Mouse (Mus musculus): Measurements from ENCODE around the gene A630001G21Rik. TPM values are rescaled to one million over a fixed set of nuclear protein-coding genes. Genes with fewer than 3 reads are reported as not detected.

A630001G21Rik gene
- total RNA-seq, 1 experiment: 0.76 TPM

DNA sequence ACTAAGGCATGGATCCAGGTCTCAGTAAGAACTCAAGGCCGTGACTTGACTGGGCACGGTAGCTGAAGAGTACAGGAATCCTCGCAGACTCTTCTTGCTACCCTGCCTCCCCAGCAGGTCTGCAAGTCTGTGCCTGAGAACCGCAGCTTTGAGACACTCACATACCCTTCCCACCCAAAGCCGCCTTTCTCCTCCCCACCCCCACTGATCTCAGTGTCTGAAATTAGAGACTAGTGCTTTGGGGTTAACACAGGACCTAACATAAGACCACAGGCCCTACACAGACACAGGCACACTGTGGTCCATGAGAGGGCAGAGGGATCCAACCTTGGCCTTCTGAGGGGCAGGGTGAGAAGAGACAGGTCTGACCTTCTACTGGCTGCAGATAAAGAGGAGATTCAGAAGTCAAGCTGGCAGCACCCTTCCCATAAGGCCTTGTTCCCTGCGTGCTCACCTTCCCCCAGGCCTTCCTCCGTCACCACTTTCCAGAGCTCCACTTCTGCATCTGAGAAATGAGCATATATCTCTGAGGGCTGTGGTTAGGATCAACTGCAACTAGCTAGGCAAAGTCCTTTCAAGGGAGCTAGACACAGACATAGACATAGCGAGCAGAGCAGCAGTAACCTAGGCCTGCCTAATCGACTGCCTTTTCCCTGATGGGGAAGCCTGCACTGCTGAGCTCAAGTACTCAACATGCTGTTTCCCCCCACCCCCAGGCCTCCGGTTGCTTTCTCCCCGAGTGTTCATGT lies 26.3 kb downstream of the A630001G21Rik start:
- DNase-seq (ENCODE audit: low read depth, low spot score): no peak
- H3K9ac ChIP-seq (ENCODE audit: insufficient read depth, low read depth, low read length, poor library complexity, severe bottlenecking): no peak overlapping the region
- H3K9me3 ChIP-seq (ENCODE audit: control insufficient read depth, insufficient read depth, low read depth, low read length): no peaks in the 10 kb centered on the region
- peaks cover 0 to 4% of the 10 kb centered on the region in 2 experiments; a peak in 1 of 4 replicates for H3K4me1 ChIP-seq (ENCODE audit: control insufficient read depth in 2 of 2, insufficient read depth in 2 of 2, low read length in 2 of 2, poor library complexity in 1 of 2)
- in situ Hi-C loops (cut with MboI; ENCODE audit: low sequenced_read_pairs in 2 of 2, unreplicated experiment in 2 of 2): no loop called here
- H3K4me3 ChIP-seq (ENCODE audit: insufficient read depth in 1 of 2, low read depth in 1 of 2, low read length in 2 of 2, poor library complexity in 1 of 2, severe bottlenecking in 1 of 2): no peak overlapping the region
- H3K36me3 ChIP-seq (ENCODE audit: control insufficient read depth, insufficient read depth, low read length, poor library complexity, severe bottlenecking): no peaks in the 10 kb centered on the region
- TF ChIP-seq ZNF384 (IDR thresholded peaks at IDR 0.05; ENCODE audit: low read depth, low read length) (no peak), ZC3H11A (IDR thresholded peaks at IDR 0.05; ENCODE audit: borderline replicate concordance, low read depth, low read length) (no peak), HCFC1 (IDR thresholded peaks at IDR 0.05; ENCODE audit: borderline replicate concordance, insufficient read depth, low read length) (no peak), CHD2 (IDR thresholded peaks at IDR 0.05; ENCODE audit: low read depth, low read length) (no peak), MAFK (IDR thresholded peaks at IDR 0.05; ENCODE audit: insufficient read depth, low read depth, low read length) (no peak)
- H3K27ac ChIP-seq (ENCODE audit: insufficient read depth, low read depth, low read length, poor library complexity, severe bottlenecking): no peak overlapping the region

DNA sequence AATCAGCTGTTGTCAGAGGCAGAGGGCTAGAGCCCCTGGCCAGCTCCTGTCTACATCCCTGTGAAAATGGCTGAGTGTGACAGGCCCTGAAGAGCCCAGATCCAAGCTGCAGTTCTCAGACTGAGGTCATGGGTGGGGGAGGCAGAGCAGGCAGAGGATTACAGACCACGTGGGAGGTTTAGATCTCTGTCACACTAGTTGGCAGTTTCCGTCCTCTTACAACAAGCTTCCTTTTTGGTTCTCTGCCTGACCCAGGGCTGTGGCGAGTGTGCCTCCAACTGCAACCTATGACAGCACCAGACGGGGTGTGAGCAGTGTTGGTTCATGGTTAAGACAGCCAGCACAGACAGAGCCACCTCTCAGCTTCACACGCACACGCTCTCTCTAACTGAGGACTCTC lies 26.9 kb downstream of the A630001G21Rik start:
- H3K9me3 ChIP-seq (ENCODE audit: control insufficient read depth, insufficient read depth, low read depth, low read length): no peaks in the 10 kb centered on the region
- TF ChIP-seq CHD2 (IDR thresholded peaks at IDR 0.05; ENCODE audit: low read depth, low read length) (no peak), ZNF384 (IDR thresholded peaks at IDR 0.05; ENCODE audit: low read depth, low read length) (no peak), ZC3H11A (IDR thresholded peaks at IDR 0.05; ENCODE audit: borderline replicate concordance, low read depth, low read length) (no peak), HCFC1 (IDR thresholded peaks at IDR 0.05; ENCODE audit: borderline replicate concordance, insufficient read depth, low read length) (no peak), MAFK (IDR thresholded peaks at IDR 0.05; ENCODE audit: insufficient read depth, low read depth, low read length) (no peak)
- in situ Hi-C loops (cut with MboI; ENCODE audit: low sequenced_read_pairs in 2 of 2, unreplicated experiment in 2 of 2): no loop called here
- peaks cover 0 to 2% of the 10 kb centered on the region in 2 experiments; a peak in 1 of 4 replicates for H3K4me1 ChIP-seq (ENCODE audit: control insufficient read depth in 2 of 2, insufficient read depth in 2 of 2, low read length in 2 of 2, poor library complexity in 1 of 2)
- no peak overlapping the region for H3K4me3 ChIP-seq (ENCODE audit: insufficient read depth in 1 of 2, low read depth in 1 of 2, low read length in 2 of 2, poor library complexity in 1 of 2, severe bottlenecking in 1 of 2)
- H3K36me3 ChIP-seq (ENCODE audit: control insufficient read depth, insufficient read depth, low read length, poor library complexity, severe bottlenecking): no peaks in the 10 kb centered on the region
- DNase-seq (ENCODE audit: low read depth, low spot score): no peak
- H3K27ac ChIP-seq (ENCODE audit: insufficient read depth, low read depth, low read length, poor library complexity, severe bottlenecking): no peak overlapping the region
- no peak overlapping the region for H3K9ac ChIP-seq (ENCODE audit: insufficient read depth, low read depth, low read length, poor library complexity, severe bottlenecking)

DNA sequence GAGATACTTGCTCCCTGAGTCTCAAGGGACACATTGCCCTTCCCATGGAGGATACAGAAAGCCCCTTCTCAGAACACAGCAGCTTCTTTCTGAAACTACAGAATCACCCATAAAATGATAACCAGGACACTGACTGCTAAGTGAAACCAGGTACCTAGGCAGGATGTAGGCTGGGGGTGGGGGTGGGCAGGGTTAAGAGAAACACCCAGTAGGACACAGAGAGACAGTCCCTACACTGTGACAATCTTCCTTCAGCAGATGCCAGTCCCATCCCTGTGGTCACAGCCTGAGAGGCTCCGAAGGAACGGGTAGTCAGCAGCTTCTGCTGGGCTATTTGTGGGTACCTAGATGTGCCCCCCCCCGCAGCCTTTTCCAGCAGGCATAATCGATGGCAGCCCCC lies 27.8 kb downstream of the A630001G21Rik start:
- DNase-seq (ENCODE audit: low read depth, low spot score): no peak
- H3K9ac ChIP-seq (ENCODE audit: insufficient read depth, low read depth, low read length, poor library complexity, severe bottlenecking): no peak overlapping the region
- H3K27ac ChIP-seq (ENCODE audit: insufficient read depth, low read depth, low read length, poor library complexity, severe bottlenecking): no peak overlapping the region
- no peaks in the 10 kb centered on the region for H3K9me3 ChIP-seq (ENCODE audit: control insufficient read depth, insufficient read depth, low read depth, low read length)
- no peak for TF ChIP-seq CHD2 (IDR thresholded peaks at IDR 0.05; ENCODE audit: low read depth, low read length)
- TF ChIP-seq ZC3H11A (IDR thresholded peaks at IDR 0.05; ENCODE audit: borderline replicate concordance, low read depth, low read length): no peak
- TF ChIP-seq MAFK (IDR thresholded peaks at IDR 0.05; ENCODE audit: insufficient read depth, low read depth, low read length): no peak
- no peak for TF ChIP-seq HCFC1 (IDR thresholded peaks at IDR 0.05; ENCODE audit: borderline replicate concordance, insufficient read depth, low read length)
- TF ChIP-seq ZNF384 (IDR thresholded peaks at IDR 0.05; ENCODE audit: low read depth, low read length): no peak
- H3K36me3 ChIP-seq (ENCODE audit: control insufficient read depth, insufficient read depth, low read length, poor library complexity, severe bottlenecking): no peaks in the 10 kb centered on the region
- in situ Hi-C loops (cut with MboI; ENCODE audit: low sequenced_read_pairs in 2 of 2, unreplicated experiment in 2 of 2): no loop called here
- H3K4me1 ChIP-seq (ENCODE audit: control insufficient read depth in 2 of 2, insufficient read depth in 2 of 2, low read length in 2 of 2, poor library complexity in 1 of 2): peaks cover 0 to 2% of the 10 kb centered on the region in 2 experiments; a peak in 1 of 4 replicates
- no peak overlapping the region for H3K4me3 ChIP-seq (ENCODE audit: insufficient read depth in 1 of 2, low read depth in 1 of 2, low read length in 2 of 2, poor library complexity in 1 of 2, severe bottlenecking in 1 of 2)

DNA sequence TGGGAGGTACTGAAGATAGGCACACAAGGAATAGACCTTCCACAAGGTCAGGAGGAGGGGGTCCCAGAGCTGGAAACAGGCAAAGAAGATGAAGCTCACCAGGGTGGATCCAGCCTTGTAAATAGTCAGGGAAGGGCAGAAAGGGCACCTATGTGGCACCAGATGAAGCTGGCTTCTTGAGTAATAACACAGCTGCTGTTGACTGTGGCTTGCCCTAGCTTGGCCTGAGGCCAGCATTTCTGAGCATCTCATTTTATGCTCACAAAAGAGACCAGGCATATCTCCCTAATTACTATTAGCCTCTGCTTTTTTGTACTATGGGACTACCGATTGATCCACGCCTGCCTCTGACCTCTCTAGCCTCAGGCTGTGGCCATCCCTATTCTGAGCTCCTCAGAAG lies 28.6 kb downstream of the A630001G21Rik start:
- peaks cover 0 to 2% of the 10 kb centered on the region in 2 experiments; a peak in 1 of 4 replicates for H3K4me1 ChIP-seq (ENCODE audit: control insufficient read depth in 2 of 2, insufficient read depth in 2 of 2, low read length in 2 of 2, poor library complexity in 1 of 2)
- no peak overlapping the region for H3K9ac ChIP-seq (ENCODE audit: insufficient read depth, low read depth, low read length, poor library complexity, severe bottlenecking)
- no peaks in the 10 kb centered on the region for H3K36me3 ChIP-seq (ENCODE audit: control insufficient read depth, insufficient read depth, low read length, poor library complexity, severe bottlenecking)
- in situ Hi-C loops (cut with MboI; ENCODE audit: low sequenced_read_pairs in 2 of 2, unreplicated experiment in 2 of 2): loop anchor here in 1 of 2 experiments (25.0 kb wide), 1 partner anchor 163 kb away; the partner anchor contains the start of genes G530012D18Rik and Sp110
- H3K9me3 ChIP-seq (ENCODE audit: control insufficient read depth, insufficient read depth, low read depth, low read length): no peaks in the 10 kb centered on the region
- TF ChIP-seq HCFC1 (IDR thresholded peaks at IDR 0.05; ENCODE audit: borderline replicate concordance, insufficient read depth, low read length): no peak
- no peak for TF ChIP-seq CHD2 (IDR thresholded peaks at IDR 0.05; ENCODE audit: low read depth, low read length)
- no peak for TF ChIP-seq MAFK (IDR thresholded peaks at IDR 0.05; ENCODE audit: insufficient read depth, low read depth, low read length)
- no peak for TF ChIP-seq ZNF384 (IDR thresholded peaks at IDR 0.05; ENCODE audit: low read depth, low read length)
- no peak for TF ChIP-seq ZC3H11A (IDR thresholded peaks at IDR 0.05; ENCODE audit: borderline replicate concordance, low read depth, low read length)
- H3K4me3 ChIP-seq (ENCODE audit: insufficient read depth in 1 of 2, low read depth in 1 of 2, low read length in 2 of 2, poor library complexity in 1 of 2, severe bottlenecking in 1 of 2): no peak overlapping the region
- no peak for DNase-seq (ENCODE audit: low read depth, low spot score)
- H3K27ac ChIP-seq (ENCODE audit: insufficient read depth, low read depth, low read length, poor library complexity, severe bottlenecking): no peak overlapping the region
